Mouse (Mus musculus) natural killer cell, adult 2 months (primary cell): ENCODE results near the gene Areg.

ENCODE experiments used
- DNase-seq, 2 experiments: peaks; one replicate each; pipeline ENCODE4 v3.0.0; 2022; ENCODE audit warnings: low spot score in 2 of 2

The Areg gene

GRCm38 (mm10) chr5:91139446-91139873, at the start of gene Areg:
Gene Areg (plus strand): TSS chr5:91139599.
- peak in 1 of 2 experiments; percentile 17 for DNase-seq

DNA sequence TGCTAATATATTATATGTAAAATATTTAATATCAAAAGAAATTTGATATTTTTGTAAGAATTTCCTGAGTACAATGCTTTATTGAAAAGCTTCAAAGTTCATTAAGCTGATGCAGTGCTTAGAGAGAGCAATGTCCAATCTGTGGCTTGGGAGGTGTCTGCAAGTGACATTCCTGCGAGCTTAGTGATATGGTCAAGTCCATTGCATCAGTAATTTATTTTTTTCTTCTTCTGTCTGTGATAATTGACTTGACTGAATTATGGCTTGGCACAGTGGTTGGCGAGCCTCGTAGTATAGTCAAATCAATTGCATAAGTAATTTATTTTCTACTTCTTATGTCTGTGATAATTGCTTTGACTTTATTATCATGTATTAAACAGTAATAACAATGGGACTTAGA, 49.1 kb upstream of the Areg start:
- DNase-seq, result no peak

GRCm38 (mm10) chr5:91097911-91098614, 41.3 kb upstream of the Areg start:
- no peak for DNase-seq

- DNase-seq, result no peak
Observed at GRCm38 (mm10) chr5:91101742-91102141, 37.7 kb upstream of the Areg start.

DNA sequence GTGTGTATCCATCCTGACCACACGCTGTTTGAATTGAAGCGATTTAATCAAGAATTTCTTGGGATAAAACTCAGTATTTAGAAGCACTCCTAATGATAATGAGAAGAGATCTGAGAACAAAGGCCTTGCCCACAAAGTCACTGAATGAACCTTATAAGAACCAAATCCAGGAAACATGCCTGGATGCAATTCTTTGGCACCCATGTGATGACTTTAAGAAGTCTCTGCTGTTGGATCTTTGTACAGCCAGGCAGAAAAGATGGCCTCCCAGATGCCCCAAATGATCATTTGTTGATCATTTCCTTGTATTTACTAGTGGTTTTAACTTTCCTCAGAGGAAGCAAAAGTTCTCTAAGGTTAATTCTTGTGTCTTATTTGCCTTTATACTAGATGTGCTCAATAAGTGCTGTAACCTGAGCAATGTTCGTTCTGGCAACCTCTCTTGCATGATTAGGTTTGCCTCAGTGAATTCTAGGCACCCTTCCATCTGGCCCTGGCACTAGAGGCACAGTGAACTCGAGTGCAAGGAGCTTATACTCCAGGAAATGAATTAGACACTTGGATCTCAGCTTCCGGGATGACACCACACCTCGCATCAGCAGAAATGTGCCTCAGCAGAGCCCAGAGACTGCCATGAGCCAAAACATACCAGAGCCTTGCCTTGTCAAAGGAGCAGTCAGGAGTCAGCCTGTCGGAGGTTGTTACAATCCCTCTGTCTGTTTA, 35.3 kb upstream of the Areg start:
- no peak for DNase-seq

- DNase-seq, result no peak
Observed at GRCm38 (mm10) chr5:91106248-91106647, 33.2 kb upstream of the Areg start.

GRCm38 (mm10) chr5:91110023-91110670, 29.3 kb upstream of the Areg start:
- no peak for DNase-seq

DNA sequence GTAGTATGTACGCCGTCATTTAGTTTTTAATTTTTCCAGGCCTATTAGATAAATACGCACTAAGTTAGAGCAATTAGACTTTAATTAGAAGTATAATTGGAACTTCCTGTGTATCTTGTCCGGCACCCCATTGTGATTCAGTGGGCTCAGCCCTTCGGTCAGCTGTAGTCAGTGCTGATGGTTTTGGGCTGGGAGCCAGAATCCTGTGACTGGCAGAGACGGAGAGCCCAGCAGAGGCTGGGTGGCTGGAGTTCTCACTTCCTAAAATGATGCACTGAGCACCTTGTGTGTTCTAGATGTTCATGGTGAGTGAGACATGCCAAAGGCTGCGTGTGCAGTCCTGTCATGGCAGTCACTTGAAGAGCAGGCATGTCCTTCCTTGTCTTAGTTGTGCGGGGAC, 28.4 kb upstream of the Areg start:
- DNase-seq, result no peak

DNA sequence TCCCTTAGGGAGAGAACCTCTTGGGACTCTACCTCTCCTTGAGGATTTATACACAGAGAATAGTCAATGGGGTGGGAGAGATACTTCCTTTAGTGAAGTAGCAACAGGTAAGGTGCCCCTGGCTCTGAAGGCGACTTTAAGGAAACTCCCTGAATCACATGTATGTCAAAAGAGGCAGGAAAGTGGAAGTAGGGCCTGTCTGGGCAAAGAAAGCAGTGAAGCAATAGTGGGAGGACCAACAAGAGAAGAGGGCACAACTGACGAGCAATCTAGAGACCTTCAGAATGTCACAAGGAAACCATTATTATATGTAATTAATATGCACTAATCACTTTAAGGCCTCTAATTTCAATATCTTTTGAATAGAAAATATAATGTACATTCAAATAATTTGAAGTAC, 25.4 kb upstream of the Areg start:
- DNase-seq, result no peak

DNA sequence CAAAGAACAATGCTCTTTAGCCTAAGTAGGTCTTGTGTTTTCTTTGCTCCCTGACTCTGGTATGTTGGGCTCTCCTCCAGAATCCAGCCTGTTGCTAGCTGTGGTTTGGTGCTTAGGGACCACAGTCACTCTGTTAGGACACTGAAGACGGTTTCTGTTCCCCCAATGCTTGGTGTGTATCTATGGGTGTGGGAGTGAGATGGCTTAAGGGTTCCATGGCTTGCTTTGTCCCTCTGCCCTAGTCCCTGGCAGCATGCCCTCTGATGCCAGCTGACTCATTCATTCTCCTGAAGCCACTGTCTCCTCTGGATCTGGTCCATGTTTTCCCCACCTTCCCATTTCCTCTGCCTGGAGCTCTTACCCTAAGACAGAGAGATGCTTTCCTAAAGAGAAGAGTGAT, 24.8 kb upstream of the Areg start:
- DNase-seq, result no peak

GRCm38 (mm10) chr5:91118618-91119017, 20.8 kb upstream of the Areg start:
- no peak for DNase-seq

GRCm38 (mm10) chr5:91123404-91123803, 16.0 kb upstream of the Areg start:
- DNase-seq, result no peak

DNA sequence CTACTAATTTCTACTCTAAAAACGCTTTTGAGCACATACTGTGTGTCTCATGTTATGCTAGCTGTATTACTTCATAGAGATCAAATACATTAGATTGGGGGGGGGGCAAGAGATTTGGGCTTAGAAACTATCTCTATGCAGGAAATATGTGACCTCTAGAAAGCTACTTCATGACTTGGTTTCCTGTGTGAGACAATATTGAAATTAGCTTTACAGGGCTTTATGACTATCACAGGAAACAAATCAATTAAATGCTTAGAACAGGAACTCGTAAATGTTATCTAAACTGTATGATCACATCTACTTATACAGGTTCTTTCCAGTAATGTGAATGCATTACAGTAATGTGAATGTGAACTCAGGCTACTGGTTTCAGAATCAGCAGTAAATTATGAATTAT, 15.3 kb upstream of the Areg start:
- no peak for DNase-seq

- no peak for DNase-seq
Observed at GRCm38 (mm10) chr5:91126623-91127022, 12.8 kb upstream of the Areg start.

GRCm38 (mm10) chr5:91134961-91135360, 4.4 kb upstream of the Areg start:
- no peak for DNase-seq

DNA sequence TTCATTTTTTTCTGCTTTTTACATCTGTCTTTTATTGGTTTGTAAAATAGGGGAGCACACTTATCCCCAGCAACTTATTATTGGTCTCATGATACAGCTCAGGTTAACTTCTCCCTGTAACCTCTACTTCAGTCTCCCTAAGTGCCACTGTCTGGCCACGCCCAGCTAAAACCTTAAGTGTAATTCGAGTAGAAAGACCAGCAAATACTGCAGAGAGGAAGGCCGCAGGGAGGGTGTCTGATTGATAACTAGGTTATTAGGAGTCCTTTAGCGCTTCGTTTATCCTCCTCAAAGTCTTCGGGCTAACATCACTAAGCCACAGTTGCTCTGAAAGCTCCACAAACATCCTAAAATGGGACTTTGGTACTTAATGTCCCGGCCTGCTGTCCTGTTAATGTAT, 429 bp upstream of the Areg start:
- DNase-seq, result no peak

DNA sequence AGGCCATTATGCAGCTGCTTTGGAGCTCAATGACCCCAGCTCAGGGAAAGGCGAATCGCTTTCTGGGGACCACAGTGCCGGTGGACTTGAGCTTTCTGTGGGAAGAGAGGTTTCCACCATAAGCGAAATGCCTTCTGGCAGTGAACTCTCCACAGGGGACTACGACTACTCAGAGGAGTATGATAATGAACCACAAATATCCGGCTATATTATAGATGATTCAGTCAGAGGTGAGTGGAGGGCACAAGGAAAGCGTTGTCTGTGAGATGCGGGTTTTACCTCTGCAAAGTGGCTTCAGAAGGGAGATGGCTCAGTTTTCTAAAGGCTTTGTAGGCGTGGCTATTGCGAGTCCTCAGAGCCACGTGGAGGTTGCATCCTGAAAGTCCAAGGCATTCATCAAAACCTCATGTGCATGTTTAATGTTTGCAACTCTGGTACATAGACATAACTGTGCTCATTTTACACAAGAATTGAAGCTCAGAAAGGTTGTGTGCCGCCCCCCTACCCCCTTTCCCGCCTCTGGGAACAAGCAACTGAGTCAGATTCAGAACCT, 1.6 kb downstream of the Areg start:
- no peak for DNase-seq

DNA sequence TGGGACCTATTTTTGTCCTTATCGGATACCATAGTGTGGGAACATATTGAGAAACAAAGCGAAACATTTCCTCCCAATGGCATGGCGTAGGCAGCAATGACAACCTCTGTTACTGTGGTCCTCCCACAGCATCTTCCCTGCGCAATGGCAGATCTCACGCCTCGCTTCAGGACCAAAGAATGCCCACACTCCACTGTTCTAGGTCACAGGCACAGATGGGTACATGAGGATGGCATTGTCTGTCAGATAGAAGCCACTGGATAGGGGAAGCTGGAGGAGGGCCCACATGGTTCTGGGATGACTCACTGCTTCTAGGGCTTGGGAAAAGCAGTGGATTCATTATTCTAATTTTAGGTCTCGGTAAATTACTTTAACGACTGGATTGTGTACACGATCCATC, 5.6 kb downstream of the Areg start:
- DNase-seq, result no peak

DNA sequence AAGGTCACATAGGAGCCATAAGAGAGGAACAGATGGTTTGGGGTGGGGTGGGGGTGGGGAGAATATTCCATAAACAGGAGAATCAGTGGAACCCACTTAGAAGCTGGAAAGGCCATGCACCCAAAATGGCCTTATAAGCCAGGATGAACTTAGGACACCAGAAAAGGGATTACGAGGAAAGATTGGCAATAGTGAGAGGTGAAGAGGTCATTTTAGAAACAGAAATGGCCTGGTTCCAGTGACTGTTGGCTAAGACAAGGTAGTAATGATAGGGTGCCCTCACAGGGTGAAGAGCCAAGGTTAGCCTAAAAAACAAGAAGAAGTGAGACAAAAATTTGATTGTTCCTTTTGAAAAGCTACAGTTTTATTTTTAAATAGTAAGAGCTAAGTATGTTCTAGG, 7.6 kb downstream of the Areg start:
- DNase-seq, result no peak

- DNase-seq, result no peak
Observed at GRCm38 (mm10) chr5:91148054-91148453, 8.7 kb downstream of the Areg start.

DNA sequence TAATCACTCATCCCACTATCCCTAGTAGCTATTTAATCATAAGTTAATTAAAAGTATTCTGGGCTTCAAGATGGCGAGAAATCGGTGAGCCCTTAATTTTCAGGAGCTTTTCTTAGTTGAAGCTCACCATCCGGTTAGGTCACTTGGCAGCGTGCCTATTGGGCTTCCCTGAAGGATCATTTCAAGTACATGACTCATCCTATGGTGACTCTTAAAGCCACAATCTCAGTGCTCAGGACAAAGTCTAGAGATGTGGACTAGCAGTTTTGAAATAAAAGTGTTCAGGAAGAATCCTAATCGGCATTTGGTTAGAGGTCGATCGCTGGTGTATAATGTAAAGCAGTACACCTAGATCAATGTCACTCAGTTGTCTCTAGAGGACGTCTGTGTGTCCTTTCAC, 17.3 kb downstream of the Areg start:
- DNase-seq, result no peak

DNA sequence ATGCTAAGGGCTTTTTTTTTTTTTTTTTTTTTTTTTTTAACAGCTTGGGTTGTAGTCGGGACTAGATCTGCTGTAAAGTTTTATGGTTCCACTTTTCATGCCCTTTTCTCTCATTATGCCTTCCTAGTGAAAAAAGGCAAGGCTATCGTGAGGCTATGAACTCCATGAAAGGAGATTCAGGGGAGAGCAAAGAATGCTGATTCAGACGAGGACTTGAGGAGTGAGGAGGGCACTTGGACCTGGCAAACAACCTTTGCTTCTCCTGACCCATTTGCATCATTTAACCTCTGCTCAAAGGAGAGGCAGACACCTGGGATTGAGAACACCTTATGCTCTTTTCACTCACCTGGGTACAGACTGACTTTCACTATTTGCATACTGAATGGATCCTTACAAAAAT, 17.8 kb downstream of the Areg start:
- DNase-seq, result no peak

- no peak for DNase-seq
Observed at GRCm38 (mm10) chr5:91162787-91163186, 23.4 kb downstream of the Areg start.
